ENCODE assay signal across 8 mouse cellular contexts in genomic region chr2:158794494-158795004, GRCm38 (mm10). TPM values are rescaled to one million over a fixed set of nuclear protein-coding genes. Genes with fewer than 3 reads are reported as not detected.
DNase-seq lines count a peak whose midpoint lies in the region; ATAC-seq lines count a peak whose summit lies in the region.

Dhx35 (plus strand) TSS chr2:158794807.

- ATAC-seq in megakaryocyte progenitor cell, adult 5-6 weeks (replicated peaks; ENCODE audit: poor library complexity), result peak; percentile 94

- peak; percentile 99 for DNase-seq in adipocyte (ENCODE audit: low spot score)
- peak; percentile 97 for DNase-seq in embryo, embryonic 10 days (ENCODE audit: low spot score)
- DNase-seq in gastrocnemius, postnatal 10 days, result peak; percentile 91
- DNase-seq in induced T-regulatory cell, adult 2 months (ENCODE audit: low read depth), result peak; percentile 96
- DNase-seq in left cerebral cortex, adult 9 months (ENCODE audit: low spot score in 2 of 2), result peak; percentile 89 to 96
- peak; percentile 91 for DNase-seq in right cerebral cortex, postnatal 14 days
- DNase-seq in urinary bladder, postnatal 36 days (ENCODE audit: low spot score in 2 of 2), result peak; percentile 83 to 91

RNA-seq across cellular contexts. Expression of gene Dhx35, which starts in this region (rescaled TPM):
- total RNA-seq in gastrocnemius, postnatal 10 days (2021), result 10 to 100 TPM in 1 of 2 experiments, 1 to 10 TPM in 1; 8.2 to 12.9 TPM
- 10.1 and 12.4 TPM in 2 replicates for total RNA-seq in megakaryocyte progenitor cell, adult 5-6 weeks (2015)
- total RNA-seq in megakaryocyte progenitor cell, adult 5-6 weeks (2017), result 15.3 and 17.3 TPM in 2 replicates

Comparison
In these comparisons a context has a peak if more than half of its experiments do, and no peak if none do; other contexts are left out.
1. Peak in every context shown above with its lines: DNase-seq and ATAC-seq.